Mouse (Mus musculus) heart, embryonic 11.5 days (tissue): ENCODE results near the gene C530008M17Rik. TPM values are rescaled to one million over a fixed set of nuclear protein-coding genes. Genes with fewer than 3 reads are reported as not detected.

Experiments
- ATAC-seq: fragments of 200-750 bp; cut with Nextera tagmentation; replicated peaks from 2 replicates; pipeline ENCODE4 v1.8.0; 2017; ENCODE audit warnings: moderate library complexity; ENCODE audit not compliant: insufficient number of reproducible peaks, low FRiP score, low TSS enrichment
- H3K27ac ChIP-seq: fragments of 300-500 bp; sonication (generic); 2 replicates; pipeline ENCODE4 v1.5.1; 2014; ENCODE audit warnings: mild to moderate bottlenecking, low read depth, low read length
- H3K27me3 ChIP-seq: fragments of 300-500 bp; sonication (generic); 2 replicates; pipeline ENCODE4 v1.6.1; 2014; ENCODE audit warnings: mild to moderate bottlenecking, low read length, mixed read lengths; ENCODE audit not compliant: control insufficient read depth, insufficient read depth
- H3K36me3 ChIP-seq: fragments of 300-500 bp; sonication (generic); 2 replicates; pipeline ENCODE4 v1.6.1; 2014; ENCODE audit warnings: mild to moderate bottlenecking, low read length, moderate library complexity, mixed read lengths; ENCODE audit not compliant: control insufficient read depth, insufficient read depth
- H3K4me1 ChIP-seq: fragments of 300-500 bp; sonication (generic); 2 replicates; pipeline ENCODE4 v1.6.1; 2014; ENCODE audit warnings: low read length; ENCODE audit not compliant: control insufficient read depth, insufficient read depth
- H3K4me2 ChIP-seq: fragments of 300-500 bp; sonication (generic); 2 replicates; pipeline ENCODE4 v1.6.1; 2014; ENCODE audit warnings: mild to moderate bottlenecking, moderate library complexity
- H3K4me3 ChIP-seq: fragments of 300-500 bp; sonication (generic); 2 replicates; pipeline ENCODE4 v1.5.1; 2014; ENCODE audit warnings: low read depth, low read length
- H3K9ac ChIP-seq: fragments of 300-500 bp; sonication (generic); 2 replicates; pipeline ENCODE4 v1.6.1; 2014; ENCODE audit warnings: mild to moderate bottlenecking, low read depth, low read length, moderate library complexity
- H3K9me3 ChIP-seq: fragments of 300-500 bp; sonication (generic); replicated peaks from 2 replicates; pipeline ENCODE4 v1.6.1; 2016; ENCODE audit warnings: low read length; ENCODE audit not compliant: control insufficient read depth
- WGBS: fragments of 180-500 bp; shearing (Covaris S2); extraction: QIAGEN DNeasy Blood & Tissue Kit; methylation state at CpG from one replicate; pipeline ENCODE4 v1.1.7; 2014; ENCODE audit not compliant: insufficient replicate concordance; 5-methylcytosine and 5-hydroxymethylcytosine counted together
- polyA plus RNA-seq: library from polyadenylated mRNA; unstranded; fragments of >200 nt; fragmentation: Nextera tagmentation; extraction: Ambion mirVana; gene quantifications from 2 replicates; pipeline ENCODE4 v1.2.1, GENCODE M21; 2014

C530008M17Rik gene
- 34.8 and 35.8 TPM in 2 replicates for polyA plus RNA-seq

DNA sequence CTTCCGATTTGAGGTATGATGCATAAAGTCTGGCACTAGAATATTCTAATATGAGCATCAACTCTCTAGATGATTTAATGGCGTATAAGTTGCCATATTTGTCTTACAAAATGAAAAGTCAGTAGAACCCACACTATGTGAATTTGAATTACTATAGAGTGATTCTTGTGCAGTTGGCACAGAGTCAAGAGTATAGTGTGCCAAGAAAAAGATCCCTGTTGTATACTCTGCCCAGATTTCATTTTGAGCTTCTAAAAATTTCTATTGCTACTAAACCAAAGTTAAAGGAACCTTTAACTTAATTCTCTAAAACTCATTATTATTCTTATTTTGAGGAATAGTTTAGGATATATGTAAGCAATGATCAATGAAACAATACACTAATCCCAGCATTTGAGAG lies at the start of gene C530008M17Rik:
TSS of gene C530008M17Rik (plus strand) at position 301 of the 400 bp plus-strand sequence.
- peak within 1 kb of the TSS; percentile 86 for H3K9ac ChIP-seq
- H3K4me1 ChIP-seq = no peaks in the 10 kb centered on the region
- H3K27me3 ChIP-seq = no peaks in the 10 kb centered on the region
- peak within 1 kb of the TSS; percentile 97 for H3K4me2 ChIP-seq
- H3K4me3 ChIP-seq = peak within 1 kb of the TSS; percentile 73
- ATAC-seq = no peak
- H3K9me3 ChIP-seq = no peaks in the 10 kb centered on the region
- no peak within 1 kb of the TSS for H3K27ac ChIP-seq
- H3K36me3 ChIP-seq = no peaks in the 10 kb centered on the region
- 89% methylated on average over 2 of the region's 2 CpGs for WGBS

DNA sequence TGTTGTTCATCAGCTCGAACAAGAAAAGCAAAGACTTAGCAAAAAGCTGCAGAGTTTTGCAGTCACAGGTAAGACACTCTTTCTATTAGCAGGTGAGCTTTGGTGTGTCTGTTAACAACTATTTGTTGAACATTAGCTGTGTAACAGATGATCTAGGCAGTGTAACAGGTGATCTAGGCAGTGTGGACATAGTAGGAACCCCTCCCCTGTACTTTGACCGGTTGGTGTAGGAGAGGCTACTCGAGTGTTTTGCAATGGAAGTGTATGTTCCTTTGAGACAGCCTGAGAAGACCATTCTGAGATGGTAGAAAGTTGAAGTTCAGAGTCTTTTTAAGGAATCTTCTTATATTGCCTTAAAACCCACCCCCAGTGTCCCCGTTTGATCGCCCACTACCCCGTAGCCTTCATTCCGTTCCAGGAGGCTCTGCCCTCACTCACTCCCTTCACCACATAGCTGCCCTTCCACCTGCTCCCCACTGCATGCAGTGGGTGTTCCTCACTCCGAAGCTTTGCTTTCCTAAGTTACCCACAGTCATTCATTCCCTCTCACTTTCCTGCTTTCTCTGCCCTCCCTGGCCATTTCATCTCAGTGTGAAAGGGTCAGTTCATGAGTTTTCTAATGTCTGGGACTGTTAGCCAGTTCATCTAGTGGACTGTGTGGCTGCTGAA lies 46.5 kb upstream of the C530008M17Rik start:
- WGBS = 90% methylated on average over 8 of the region's 8 CpGs
- peaks cover 22% of the 10 kb centered on the region for H3K36me3 ChIP-seq
- ATAC-seq = no peak

DNA sequence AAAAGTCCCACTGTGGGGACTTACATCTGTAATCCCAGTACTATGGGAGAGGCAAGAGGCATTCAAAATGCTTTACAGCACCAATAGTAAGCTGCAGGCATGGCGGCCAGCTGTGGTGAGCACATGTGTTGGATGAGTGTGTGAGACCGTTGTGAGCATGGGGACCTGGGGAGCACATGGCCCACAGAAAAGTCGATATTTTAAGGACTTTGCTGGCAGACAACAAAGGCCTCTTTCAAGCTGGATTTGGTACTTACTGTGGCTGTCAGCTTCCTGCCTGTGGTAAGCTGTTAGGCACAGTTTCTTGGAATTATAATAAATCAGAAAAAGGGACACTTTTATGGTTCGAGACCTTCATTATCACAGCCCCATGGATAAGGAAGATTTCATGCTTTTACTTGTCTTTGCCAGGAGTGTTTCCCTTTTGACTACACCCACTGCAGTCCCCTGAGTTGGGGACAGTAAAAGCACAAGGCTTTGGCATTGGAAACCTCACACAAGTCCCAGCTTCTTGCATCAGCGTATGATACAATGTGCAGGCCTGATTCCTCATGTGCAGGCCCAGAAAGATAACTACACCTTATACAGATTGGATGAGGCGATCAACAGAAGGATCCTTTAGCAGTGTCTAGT lies 43.3 kb upstream of the C530008M17Rik start:
- Histone ChIP-seq H3K9me3 (no peaks in the 10 kb centered on the region), H3K4me2 (no peak overlapping the region), H3K36me3 (peaks cover 29% of the 10 kb centered on the region), H3K4me3 (no peak overlapping the region), H3K27ac (no peak overlapping the region), H3K27me3 (no peaks in the 10 kb centered on the region), H3K4me1 (no peaks in the 10 kb centered on the region), H3K9ac (no peak overlapping the region)
- no peak for ATAC-seq
- WGBS = 80% methylated on average over 6 of the region's 6 CpGs

More for the DNA sequence above, 46.5 kb upstream of the C530008M17Rik start:
- H3K9me3 ChIP-seq = no peaks in the 10 kb centered on the region
- H3K4me1 ChIP-seq = no peaks in the 10 kb centered on the region
- H3K9ac ChIP-seq = no peak overlapping the region
- no peaks in the 10 kb centered on the region for H3K27me3 ChIP-seq
- no peak overlapping the region for H3K27ac ChIP-seq
- H3K4me3 ChIP-seq = no peak overlapping the region
- no peak overlapping the region for H3K4me2 ChIP-seq

DNA sequence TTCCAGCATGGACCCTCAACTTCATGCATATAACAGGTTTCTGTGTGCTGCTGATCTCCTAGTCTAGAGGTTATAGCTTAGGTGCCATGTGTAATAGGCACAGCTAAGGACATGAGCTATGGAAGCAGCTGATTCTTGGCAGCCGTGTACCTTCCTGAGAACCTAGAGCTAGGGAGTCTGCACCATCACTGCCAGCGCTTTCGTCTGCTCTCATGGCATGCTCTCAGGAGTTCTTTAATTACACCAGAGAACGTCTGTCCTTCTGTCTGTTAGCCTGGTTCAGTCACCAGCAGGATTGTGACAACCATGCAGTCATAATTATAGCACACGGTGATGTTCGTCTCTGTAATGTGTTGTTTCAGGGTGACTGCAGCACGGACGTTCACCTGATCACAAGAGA lies 41.0 kb upstream of the C530008M17Rik start:
- Histone ChIP-seq H3K36me3 (peaks cover 27% of the 10 kb centered on the region), H3K4me2 (no peak overlapping the region), H3K27me3 (no peaks in the 10 kb centered on the region), H3K4me1 (no peaks in the 10 kb centered on the region), H3K9ac (no peak overlapping the region), H3K9me3 (no peaks in the 10 kb centered on the region), H3K4me3 (no peak overlapping the region), H3K27ac (no peak overlapping the region)
- ATAC-seq = no peak
- WGBS = 89% methylated on average over 8 of the region's 8 CpGs

DNA sequence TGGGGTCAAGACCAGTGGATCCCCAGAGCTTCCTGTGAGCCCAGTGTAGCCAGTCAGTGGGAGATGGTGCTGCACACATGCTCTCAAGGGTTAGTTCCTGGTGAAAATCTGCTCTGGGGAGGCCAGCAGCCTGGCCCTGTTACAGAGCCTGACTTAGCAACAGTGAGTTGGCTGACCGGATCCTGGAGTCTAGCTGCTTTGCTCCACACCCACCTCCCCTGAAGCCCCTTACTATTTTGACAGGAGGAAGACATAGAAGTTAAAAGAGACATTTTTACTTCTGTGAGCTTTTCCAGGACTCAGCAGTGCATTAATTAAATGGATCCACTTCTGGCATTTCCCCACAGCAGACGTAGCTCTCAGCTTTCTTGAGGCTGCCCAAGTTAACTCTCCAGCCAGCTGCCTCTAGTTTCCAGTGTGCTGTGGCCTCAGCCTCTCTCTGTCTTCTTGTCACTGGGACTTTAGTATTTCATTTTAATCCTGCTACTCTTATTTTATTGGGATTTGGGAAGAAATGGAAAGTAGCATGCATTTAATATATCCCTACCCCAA lies 40.0 kb upstream of the C530008M17Rik start:
- no peak for ATAC-seq
- Histone ChIP-seq H3K27ac (no peak overlapping the region), H3K4me2 (no peak overlapping the region), H3K4me1 (no peaks in the 10 kb centered on the region), H3K36me3 (peaks cover 27% of the 10 kb centered on the region), H3K27me3 (no peaks in the 10 kb centered on the region), H3K9me3 (no peaks in the 10 kb centered on the region), H3K9ac (no peak overlapping the region), H3K4me3 (no peak overlapping the region)
- WGBS = 92% methylated on average over 2 of the region's 2 CpGs

DNA sequence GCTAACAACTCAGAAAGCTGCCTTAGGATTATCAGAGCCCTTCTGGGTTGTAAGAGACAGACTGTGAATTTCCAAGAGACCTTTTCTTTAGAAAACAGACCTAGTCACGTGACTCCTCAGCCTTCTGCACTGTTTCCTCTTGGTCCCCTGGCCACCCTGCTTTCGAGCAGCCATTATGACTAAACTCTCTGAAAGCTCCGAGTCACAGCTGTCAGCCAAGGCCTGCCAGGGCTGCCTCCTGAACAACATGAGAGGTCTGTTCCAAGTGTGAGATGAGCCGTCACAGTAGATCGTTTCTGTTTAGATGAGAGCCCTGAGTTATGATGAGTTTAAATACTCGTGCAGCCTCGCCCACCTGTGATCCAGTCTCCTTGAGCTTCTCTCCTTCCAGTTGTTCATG lies 37.6 kb upstream of the C530008M17Rik start:
- no peak for ATAC-seq
- Histone ChIP-seq H3K36me3 (peaks cover 28% of the 10 kb centered on the region; the same call in 1 of the 2 replicates), H3K4me1 (no peaks in the 10 kb centered on the region), H3K9me3 (no peaks in the 10 kb centered on the region), H3K27me3 (no peaks in the 10 kb centered on the region), H3K9ac (no peak overlapping the region), H3K27ac (no peak overlapping the region), H3K4me3 (no peak overlapping the region), H3K4me2 (no peak overlapping the region)
- 86% methylated on average over 7 of the region's 7 CpGs for WGBS

- Histone ChIP-seq H3K9me3 (no peaks in the 10 kb centered on the region), H3K27ac (no peak overlapping the region), H3K36me3 (peaks cover 7% of the 10 kb centered on the region; the same call in 1 of the 2 replicates), H3K27me3 (no peaks in the 10 kb centered on the region), H3K4me2 (no peak overlapping the region), H3K4me3 (no peak overlapping the region), H3K9ac (no peak overlapping the region), H3K4me1 (no peaks in the 10 kb centered on the region)
- 94% methylated on average over 9 of the region's 9 CpGs for WGBS
- ATAC-seq = no peak
Observed at GRCm38 (mm10) chr5:76623759-76624158, 32.6 kb upstream of the C530008M17Rik start.

GRCm38 (mm10) chr5:76627770-76628169 lies 28.5 kb upstream of the C530008M17Rik start:
- H3K4me3 ChIP-seq = no peak overlapping the region
- no peaks in the 10 kb centered on the region for H3K9me3 ChIP-seq
- no peak overlapping the region for H3K4me2 ChIP-seq
- no peaks in the 10 kb centered on the region for H3K4me1 ChIP-seq
- H3K9ac ChIP-seq = no peak overlapping the region
- no peak overlapping the region for H3K27ac ChIP-seq
- no peak for ATAC-seq
- no peaks in the 10 kb centered on the region for H3K27me3 ChIP-seq
- H3K36me3 ChIP-seq = peaks cover 9% of the 10 kb centered on the region; the same call in 1 of the 2 replicates
- WGBS = 65% methylated on average over 1 of the region's 1 CpGs
